Mouse (Mus musculus) left cerebral cortex, postnatal 36 days (tissue): ENCODE results near the gene Rnase4. TPM values are rescaled to one million over a fixed set of nuclear protein-coding genes. Genes with fewer than 3 reads are reported as not detected.

Source experiments
- DNase-seq, 2 experiments: peaks; one replicate each; pipeline ENCODE4 v3.0.0; 2021 to 2022; ENCODE audit warnings: low spot score in 2 of 2, mixed read lengths in 1 of 2
- intact Hi-C: fragments of 180-260 bp; cut with DNase I; formaldehyde crosslinking; loops from one replicate; pipeline ENCODE4 v1.15.1; 2025
- total RNA-seq, 2 experiments: library from RNA; stranded (reverse); gene quantifications; 2 replicates each; pipeline ENCODE4 v1.2.3; 2021

Rnase4 gene
- total RNA-seq = 10 to 100 TPM; 17.8 to 19.3 TPM

DNA sequence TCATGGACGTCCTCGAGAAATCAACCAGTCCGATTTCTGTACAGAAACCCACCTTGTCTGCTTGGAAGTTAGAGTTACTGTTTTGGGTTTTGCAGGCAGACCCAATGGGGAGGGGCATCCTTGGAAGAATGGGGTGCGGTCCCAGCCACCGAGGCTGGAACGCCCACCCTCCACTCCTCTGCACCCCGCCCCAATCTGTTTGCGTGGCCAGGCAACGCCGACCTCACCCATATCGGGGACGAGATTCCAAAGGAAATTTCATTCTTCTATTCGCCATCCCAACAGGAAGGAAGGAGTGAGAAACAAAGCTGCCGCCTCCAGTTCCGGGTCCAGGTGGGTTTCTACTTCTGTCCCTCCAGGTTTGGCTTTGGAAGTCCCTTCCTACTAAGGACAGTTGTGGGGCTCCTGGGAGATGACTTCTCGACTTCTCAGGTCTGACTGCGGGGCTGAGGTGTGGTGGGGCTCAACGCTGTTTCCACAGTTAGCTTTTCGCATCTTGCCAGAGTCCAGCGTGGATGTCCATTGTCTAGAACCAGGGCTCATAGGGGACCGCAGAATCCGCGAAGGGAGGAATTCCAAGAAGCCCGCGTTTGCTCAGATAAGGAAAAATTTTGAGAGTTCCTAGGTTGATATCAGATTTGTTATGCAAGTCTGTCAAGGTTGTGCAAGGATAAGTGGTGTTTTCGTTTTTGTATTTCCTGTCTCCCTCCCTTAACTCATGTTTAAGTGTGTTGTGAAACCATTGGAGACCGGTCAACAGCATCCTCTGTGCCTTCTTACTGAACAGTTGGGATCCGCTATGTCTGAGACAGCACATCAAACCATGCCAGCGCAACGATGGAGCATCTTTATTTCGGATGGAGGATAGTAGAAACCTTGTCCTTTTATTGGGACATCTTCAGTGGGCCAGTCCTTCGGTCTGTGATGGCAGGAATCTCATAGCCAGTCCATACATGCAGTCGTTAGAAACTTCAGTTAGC lies at the start of gene Rnase4, which contains the start of gene Ang:
Gene Rnase4, plus strand, starts transcription at position 157 of the 980 bp plus-strand sequence.
Gene Ang, plus strand, starts transcription at position 230 of the 980 bp plus-strand sequence.
- intact Hi-C loops = loop anchor here (10.0 kb wide), 1 partner anchor 1164 kb away; the partner anchor contains the start of gene Chd8
- DNase-seq = peak; percentile 34 to 46

DNA sequence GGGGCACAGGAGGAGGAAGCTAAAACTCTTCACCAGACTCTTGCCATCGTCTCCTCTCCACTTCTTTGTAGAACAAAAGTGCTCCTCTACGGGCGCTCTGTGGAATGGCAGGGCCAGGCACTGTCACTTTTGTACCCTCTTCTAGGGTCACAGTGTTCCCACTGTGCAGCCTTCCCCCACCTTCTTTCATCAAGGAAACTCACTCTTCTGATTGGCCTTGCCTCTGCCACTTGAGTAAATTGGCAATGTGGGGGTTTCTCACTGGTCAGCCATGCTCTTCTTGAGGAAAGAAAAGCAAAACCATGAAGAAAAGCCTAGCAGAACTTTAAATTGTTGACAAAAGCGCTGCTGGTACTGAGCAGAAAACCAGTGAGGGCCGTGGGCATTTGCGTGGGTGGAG lies 49.1 kb upstream of the Rnase4 start, which contains the start of gene Rnase9:
Gene Rnase9, minus strand, starts transcription at position 101 of the 400 bp plus-strand sequence.
- DNase-seq = no peak
- intact Hi-C loops = no loop called here

DNA sequence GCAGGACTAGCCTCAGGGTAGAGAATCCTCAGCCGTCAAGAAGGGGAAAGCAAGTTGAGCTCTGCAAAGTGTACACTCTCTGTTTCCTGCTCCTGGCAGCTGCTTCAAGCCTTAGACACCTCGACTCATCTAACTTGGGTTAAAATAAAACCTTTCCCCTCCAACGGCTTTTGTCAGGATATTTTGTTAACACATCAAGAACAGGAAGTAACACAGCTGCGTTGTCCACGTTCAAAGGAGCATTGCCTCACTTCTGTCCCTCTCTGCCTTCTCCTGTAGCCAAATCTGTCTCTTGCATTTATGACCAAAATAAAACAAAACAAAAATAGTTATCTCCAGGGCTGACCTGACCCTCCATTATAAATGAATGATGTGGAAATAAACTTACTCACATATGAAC lies 43.0 kb upstream of the Rnase4 start:
- DNase-seq = no peak
- intact Hi-C loops = no loop called here

DNA sequence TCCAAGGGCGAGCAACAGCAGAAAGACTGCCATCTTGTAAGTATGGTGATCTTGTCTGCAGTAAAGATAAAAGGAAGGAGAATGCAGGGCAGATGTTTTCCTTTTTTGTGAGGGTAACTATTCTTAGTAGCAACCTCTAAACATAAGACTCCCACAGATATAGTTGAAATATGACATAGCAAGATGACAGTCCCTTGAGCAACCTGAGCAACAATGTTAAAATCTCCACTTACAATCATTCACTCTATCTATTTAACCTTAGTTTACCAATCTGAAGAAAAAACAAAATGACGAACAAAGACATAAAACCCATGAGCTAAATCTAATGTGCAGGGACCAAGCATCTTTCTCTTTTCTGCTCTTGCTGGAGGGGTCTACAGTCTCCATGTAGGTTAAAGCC lies 40.8 kb upstream of the Rnase4 start, which contains the start of gene Rnase11:
Gene Rnase11, minus strand, starts transcription at position 101 of the 400 bp plus-strand sequence.
- no peak for DNase-seq
- intact Hi-C loops = no loop called here

DNA sequence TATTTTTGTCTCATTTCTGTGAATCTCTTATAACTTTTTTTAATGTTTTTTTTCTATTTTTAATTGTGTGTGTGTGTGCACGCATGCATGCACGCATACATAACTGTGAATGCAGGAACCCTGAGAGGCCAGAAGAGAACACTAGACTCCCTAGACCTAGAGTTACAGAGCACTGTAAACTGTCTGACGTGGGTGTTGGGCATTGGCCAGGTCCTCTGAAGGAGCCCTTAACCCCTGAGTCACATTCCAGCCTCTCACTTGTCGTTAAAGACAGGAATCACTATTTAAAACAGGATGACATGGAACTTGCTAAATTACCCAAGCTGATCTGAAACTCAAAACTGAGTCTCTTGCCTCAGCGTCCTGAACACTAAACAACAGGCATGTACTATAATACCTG lies 38.9 kb upstream of the Rnase4 start:
- intact Hi-C loops = no loop called here
- no peak for DNase-seq

DNA sequence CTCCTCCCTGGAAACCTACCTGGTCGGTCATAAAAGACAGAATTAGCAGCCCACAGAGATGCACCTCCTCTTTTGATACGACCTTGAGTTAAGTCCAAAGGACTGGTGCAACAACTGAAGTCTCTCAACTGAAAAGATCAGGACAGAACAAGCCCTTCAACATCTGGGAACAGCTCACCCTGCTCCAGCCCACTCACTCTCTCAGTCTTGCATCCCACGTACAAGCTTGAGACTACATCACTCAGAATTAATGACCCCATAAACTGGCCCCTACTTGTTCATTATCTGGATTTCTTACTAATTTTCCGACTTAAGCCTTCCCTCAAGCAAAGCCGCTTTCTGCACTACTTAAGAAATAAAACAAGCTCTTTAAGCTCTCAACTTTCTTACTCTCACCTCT lies 37.7 kb upstream of the Rnase4 start:
- DNase-seq = no peak
- intact Hi-C loops = no loop called here

DNA sequence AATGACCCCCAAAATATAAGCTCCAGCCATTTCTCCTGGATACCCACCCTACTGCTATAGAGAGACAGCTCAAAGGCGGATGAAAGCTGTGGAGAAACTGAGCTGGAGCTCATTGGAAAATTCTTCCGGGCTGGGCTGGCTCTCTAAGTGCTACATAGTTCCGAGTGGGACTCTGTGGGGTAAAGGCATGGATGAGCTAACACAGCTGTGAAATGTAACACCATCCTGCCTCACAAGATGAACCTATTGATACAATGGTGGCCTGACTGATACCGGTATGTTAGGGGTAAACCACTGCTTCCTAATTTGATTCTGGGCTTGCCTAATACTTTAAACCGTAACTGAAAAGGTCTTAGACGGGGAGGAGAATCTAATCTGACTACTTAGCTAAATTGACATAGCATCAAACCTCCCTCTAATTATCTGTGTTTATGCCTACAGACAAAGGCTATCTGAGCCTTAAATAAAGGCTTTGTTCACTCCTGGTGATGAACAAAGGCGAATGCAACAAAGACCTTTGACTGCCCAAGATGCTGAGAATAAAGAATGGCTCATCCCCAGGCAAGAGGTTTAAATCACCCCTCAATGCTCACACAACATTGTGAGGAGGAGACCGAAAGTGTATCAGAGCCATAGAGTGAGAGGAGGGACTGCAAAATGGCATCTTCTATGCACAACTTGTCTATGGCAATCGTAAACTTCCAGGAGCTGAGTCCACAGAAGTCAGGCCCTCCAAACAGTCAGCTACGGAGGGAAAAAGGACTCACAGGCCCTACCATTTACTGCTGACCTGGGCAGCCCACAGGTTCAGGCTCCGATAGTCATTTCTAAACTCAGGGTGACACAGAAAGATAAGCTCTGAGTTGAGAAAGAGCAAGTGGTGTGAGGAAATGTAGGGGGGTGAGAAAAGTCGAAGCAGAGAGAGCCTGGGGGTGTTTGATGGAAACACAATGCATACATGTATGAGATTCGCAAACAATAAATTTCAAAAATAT lies 36.3 kb upstream of the Rnase4 start:
- no peak for DNase-seq
- intact Hi-C loops = no loop called here

DNA sequence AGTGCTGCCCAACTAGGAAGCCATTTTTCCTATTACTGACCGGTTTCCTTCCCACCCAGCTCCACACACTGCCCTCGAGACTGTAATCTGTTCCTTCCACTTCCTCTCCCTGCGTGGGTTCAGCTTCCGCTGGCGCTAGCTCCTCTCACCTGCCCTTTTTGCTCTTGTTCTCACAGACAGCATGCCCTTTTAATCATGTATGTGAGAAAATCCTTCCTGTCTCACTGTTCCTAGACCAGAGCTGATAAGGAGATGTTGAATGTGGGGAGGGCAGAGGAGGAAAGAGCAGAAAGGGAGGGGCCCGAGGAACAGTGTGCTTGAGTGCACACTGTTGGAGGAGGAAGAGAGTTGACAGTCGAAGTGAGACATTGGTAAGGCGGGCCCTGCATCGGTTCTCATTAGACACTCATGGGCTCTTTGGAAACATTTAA lies 33.5 kb upstream of the Rnase4 start, which contains the start of gene Rnase12:
Gene Rnase12, minus strand, starts transcription at position 261 of the 431 bp plus-strand sequence.
- intact Hi-C loops = no loop called here
- DNase-seq = no peak

DNA sequence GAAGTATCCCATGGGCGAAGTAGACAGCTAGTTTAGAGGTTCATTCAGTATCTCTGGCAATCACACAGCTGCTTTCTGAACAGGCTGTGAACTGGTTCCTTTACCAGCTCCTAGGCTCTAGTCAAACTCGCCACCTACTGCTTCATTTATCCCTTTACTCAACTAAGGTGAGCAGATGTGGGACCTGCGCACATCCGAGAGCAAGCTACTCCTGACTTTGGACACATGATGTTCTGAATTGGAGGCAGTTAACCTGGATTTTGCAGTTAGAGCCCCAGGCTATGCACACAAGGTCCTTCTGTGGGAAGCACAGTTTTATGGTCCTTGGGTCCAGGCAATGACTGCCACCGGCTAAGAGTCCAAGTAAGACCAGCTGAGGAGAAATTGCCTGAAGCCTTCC lies 30.1 kb upstream of the Rnase4 start:
- intact Hi-C loops = loop anchor here (5.0 kb wide), 1 partner anchor 83 kb away; no protein-coding TSS in a partner anchor
- no peak for DNase-seq

DNA sequence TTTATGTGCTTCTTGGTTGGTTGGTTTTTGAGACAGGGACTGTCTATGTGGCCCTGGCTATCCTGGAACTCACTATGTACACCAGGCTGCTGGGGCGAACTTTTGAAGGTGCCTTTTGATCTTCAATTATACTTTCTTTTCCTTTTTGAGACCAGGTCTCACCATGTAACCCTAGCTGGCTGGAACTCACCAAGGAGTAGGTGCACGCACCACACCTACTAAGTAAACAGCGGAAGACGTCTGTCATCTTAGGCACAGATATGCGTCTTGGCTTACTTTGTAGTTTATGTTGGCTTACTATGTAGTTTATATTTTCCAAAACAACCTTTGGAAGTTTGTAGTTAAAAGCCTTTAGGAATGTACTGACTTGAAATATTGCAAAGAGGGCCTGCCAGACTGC lies 21.9 kb upstream of the Rnase4 start:
- DNase-seq = no peak
- intact Hi-C loops = no loop called here

DNA sequence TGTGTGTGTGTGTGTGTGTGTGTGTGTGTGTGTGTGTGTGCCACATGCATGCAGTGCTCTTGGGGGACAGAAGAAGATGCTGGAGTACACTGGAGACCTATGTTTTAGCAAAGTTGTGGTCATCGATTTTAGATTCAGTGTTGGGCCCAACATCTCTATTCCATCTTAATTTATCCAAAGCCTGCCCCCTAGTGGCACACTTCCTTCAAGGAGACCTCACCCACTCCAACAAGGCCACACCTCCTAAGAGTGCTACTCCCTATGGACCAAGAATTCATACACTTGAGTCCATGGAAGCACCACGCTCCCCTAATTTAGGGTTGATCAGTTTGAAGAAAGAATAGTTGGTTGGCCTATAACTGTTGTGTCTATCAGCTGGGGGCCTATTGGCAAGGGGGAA lies 21.3 kb upstream of the Rnase4 start:
- intact Hi-C loops = no loop called here

DNA sequence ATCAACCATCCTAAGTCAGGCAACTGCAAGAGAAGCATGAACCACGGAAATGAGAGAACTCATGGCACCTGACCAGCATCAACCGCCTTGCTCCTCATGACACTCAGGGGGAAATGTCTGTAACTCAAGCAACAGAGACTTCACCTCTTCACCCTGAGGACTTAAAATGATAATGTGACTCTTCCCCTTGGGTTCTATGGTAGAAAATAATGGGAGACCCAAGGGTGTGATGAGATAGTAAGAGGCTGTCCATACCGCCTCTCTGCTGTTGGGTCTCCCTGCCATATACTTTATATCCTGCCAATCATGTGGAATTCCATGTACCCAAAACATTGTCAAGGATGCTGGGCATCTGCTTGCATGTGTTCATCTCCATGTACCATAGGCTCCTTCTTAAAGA lies 16.5 kb upstream of the Rnase4 start, which contains the start of gene Olfr750:
Gene Olfr750, minus strand, starts transcription at position 101 of the 400 bp plus-strand sequence.
- DNase-seq = no peak
- intact Hi-C loops = no loop called here

More for the DNA sequence above, 21.3 kb upstream of the Rnase4 start:
- no peak for DNase-seq

DNA sequence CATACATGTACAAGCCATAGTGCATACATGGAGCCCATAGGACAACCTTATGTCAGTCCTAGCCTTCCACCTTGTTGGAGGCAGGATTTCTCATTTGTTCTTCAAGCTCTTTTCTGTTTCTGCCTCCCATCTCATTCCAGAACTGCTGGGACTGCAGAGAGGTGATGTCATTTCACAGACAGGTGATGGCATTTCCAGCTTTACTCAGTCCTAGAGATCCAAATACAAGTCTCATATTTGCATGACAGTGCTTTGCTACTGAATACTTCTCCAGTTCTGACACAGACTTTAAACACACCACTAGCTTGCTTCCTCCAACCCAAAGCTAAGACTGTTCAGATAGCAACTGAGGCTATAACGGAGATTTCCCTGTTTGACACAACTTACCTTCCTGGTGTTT lies 11.7 kb upstream of the Rnase4 start:
- intact Hi-C loops = no loop called here
- no peak for DNase-seq

DNA sequence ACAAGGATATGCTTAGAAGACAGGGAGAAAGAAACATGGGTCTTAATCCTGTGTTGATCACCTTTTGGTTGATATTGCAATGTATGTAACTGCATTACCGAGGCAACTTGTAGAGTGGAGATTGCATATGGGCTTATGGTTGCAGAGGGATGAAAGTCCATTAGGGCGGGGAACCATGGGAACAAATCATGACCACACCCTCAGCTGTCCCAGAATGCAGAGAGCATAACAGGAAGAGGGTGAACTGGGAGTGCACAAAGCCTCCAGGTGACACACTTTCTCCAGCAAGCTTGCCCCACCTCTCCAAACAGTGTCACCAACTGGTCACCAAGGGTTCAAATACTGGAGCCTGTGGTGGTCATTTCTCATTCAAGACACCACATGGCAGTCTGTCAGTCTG lies 9.8 kb upstream of the Rnase4 start:
- intact Hi-C loops = no loop called here
- no peak for DNase-seq

DNA sequence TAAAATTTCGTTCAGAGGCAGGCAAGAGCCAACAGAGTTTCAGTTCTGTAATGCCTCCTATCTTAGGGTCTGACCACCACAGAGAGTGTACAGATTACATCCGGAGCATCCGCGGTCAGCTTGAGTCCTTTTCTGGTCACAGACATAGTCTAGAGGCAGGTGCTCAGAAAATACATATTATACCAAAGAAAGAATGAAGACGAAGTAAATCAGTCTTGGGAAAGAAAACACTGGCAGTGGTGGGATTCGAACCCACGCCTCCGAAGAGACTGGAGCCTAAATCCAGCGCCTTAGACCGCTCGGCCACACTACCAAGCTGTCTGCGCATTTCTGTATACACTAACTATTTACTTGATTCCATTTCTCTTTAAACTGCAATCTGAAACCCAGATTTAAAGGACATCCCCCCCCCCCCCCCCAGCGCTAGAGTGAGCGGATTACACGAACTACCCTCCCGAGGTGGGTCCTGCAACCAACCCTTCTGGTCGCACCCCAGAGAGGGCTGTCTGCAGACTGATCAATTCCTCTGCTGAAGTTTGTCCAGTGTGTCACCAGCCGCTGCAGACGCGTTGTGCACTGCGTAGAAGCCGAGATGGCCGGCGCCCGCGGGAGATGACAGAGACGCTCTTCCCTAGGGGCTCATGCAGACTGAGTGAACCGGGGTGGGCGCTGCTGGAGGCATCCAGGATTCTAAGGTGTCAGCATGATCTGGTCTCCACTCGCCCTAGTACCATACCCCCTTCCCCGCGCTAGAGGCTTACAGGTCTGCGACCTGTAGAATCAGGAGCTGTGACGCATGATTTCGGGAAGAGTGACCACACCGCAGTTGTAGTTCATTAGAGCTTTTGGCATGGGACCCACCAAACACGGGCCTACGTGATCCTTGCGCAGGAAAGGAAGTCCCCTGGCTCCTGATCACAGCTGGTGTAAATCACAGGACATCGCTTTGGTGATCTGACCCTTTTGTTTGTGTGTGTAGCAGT lies 8.0 kb upstream of the Rnase4 start:
- DNase-seq = peak; percentile 38 to 65
- intact Hi-C loops = no loop called here

DNA sequence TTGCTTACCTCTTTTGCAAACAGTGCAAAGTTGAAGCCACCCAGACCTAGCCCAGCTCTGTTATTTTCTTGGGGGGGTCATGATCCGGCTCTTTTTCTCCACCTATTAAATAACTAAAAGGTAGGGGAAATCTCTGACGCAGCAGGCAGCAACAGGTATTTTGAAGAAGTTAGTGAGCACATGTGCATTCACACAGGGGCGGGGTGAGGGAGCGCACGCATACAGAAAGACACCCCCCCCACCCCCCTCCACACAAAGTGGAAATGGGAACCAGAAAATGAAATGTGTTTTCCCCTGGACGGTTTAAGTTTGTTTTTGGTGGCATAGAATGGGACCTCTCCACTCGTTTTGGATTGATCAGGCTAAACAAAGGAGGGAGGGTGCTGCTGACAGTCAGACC lies 7.1 kb upstream of the Rnase4 start:
- intact Hi-C loops = no loop called here
- DNase-seq = no peak

DNA sequence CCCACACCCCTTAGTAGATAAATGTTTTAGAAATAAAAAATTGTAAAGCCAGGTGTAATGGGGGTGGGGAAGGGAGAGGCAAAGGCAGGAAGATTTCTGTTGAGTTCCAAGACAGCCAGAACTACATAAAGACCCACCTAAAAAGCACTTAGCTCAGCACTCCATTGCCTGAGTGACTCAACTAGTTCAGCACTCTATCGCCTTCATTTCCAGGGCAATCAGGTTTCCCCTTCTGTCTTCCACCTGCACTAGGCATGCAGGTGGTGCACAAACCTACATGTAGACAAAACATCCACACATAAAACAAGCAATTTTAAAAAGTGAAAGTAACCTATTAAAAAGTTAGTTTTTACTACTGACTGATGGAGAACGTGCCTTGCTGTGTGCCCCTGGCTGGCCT lies 5.8 kb upstream of the Rnase4 start:
- no peak for DNase-seq
- intact Hi-C loops = no loop called here

DNA sequence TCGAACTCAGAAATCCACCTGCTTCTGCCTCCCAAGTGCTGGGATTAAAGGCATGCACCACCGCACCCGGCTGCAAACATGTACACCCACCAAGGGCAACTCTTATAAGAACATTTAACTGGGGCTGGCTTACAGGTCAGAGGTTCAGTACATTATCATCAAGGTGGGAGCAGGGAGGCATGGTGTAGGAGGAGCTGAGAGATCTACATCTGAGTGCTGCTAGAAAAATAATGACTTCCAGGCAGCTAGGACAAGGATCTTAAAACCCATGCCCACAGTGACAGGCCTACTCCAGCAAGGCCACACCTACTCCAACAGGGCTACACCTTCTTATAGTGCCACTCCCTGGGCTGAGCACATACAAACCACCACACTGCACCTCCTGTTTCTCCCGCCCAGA lies 5.0 kb upstream of the Rnase4 start:
- intact Hi-C loops = no loop called here
- no peak for DNase-seq
